Mouse (Mus musculus) cortical plate, adult 2 months (tissue): Measurements from ENCODE around the gene Iqsec1.

Experiments used
- CTCF ChIP-seq: fragments of 200-500 bp; IDR thresholded peaks from 2 replicates; pipeline ENCODE4 v1.5.1; 2011; ENCODE audit warnings: mild to moderate bottlenecking, control low read depth, low read length; ENCODE audit not compliant: insufficient read depth; ENCODE audit errors: extremely low read depth
- POLR2A ChIP-seq: fragments of 200-500 bp; IDR thresholded peaks from 2 replicates; pipeline ENCODE4 v1.6.1; 2011; ENCODE audit warnings: mild to moderate bottlenecking, low read length, control low read depth; ENCODE audit not compliant: insufficient read depth; ENCODE audit errors: extremely low read depth

DNA sequence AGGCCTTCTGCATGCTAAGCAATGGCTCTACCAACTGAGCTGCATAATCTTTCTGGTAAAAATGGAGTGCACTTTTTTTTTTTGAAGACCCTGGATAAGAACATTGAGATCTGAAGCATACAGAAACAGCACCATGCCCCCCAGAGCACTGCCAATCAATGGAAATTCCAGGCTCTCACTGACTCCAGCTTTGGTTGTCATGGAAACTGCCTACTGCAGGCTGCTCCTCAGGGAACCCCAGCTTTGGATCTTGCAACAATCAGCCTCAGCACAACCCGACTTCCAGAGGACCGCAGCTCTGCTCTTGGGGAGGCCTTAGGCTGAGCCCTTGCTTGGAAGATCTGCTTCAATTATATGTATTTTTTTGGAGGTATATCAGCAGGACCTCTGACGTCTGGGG lies 201.9 kb downstream of the Iqsec1 start:
- TF ChIP-seq POLR2A = no peak
- TF ChIP-seq CTCF = no peak
